Mouse (Mus musculus) intestine, postnatal 0 days (tissue): ENCODE results near the gene Rbm7. TPM values are rescaled to one million over a fixed set of nuclear protein-coding genes. Genes with fewer than 3 reads are reported as not detected.
"Not testable (repeated sequence)": the region's sequence is repeated elsewhere in the genome, so short reads cannot be mapped to it uniquely, and the experiment has no call there.

Experiments used
- ATAC-seq: fragments of 200-750 bp; cut with Nextera tagmentation; 2 replicates; pipeline ENCODE4 v1.8.0; 2017; ENCODE audit warnings: mild to moderate bottlenecking, moderate TSS enrichment, moderate library complexity
- H3K27ac ChIP-seq: fragments of 300-500 bp; sonication (generic); 2 replicates; pipeline ENCODE4 v1.5.1; 2014; ENCODE audit warnings: mild to moderate bottlenecking, low read depth, low read length, moderate library complexity
- H3K27me3 ChIP-seq: fragments of 300-500 bp; sonication (generic); replicated peaks from 2 replicates; pipeline ENCODE4 v1.6.1; 2014; ENCODE audit warnings: low read length, mixed read lengths; ENCODE audit not compliant: control insufficient read depth, insufficient read depth
- H3K36me3 ChIP-seq: fragments of 300-500 bp; sonication (generic); 2 replicates; pipeline ENCODE4 v1.6.1; 2014; ENCODE audit warnings: mild to moderate bottlenecking, moderate library complexity; ENCODE audit not compliant: control insufficient read depth, insufficient read depth
- H3K4me1 ChIP-seq: fragments of 300-500 bp; sonication (generic); replicated peaks from 2 replicates; pipeline ENCODE4 v1.6.1; 2014; ENCODE audit warnings: antibody characterized with exemption, low read length, mixed read lengths; ENCODE audit not compliant: control insufficient read depth, insufficient read depth
- H3K4me2 ChIP-seq: fragments of 300-500 bp; sonication (generic); replicated peaks from 2 replicates; pipeline ENCODE4 v1.6.1; 2014; ENCODE audit warnings: low read depth, mild to moderate bottlenecking, moderate library complexity
- H3K4me3 ChIP-seq: fragments of 300-500 bp; sonication (generic); 2 replicates; pipeline ENCODE4 v1.5.1; 2014; ENCODE audit warnings: low read depth, low read length
- H3K9ac ChIP-seq: fragments of 300-500 bp; sonication (generic); 2 replicates; pipeline ENCODE4 v1.6.1; 2014; ENCODE audit warnings: mild to moderate bottlenecking, low read depth, low read length
- H3K9me3 ChIP-seq: fragments of 300-500 bp; sonication (generic); 2 replicates; pipeline ENCODE4 v1.6.1; 2016; ENCODE audit warnings: mixed run types; ENCODE audit not compliant: control insufficient read depth
- CTCF ChIP-seq: sonication (generic); IDR thresholded peaks from 2 replicates; pipeline ENCODE4 v1.5.1; 2016; ENCODE audit warnings: low read depth, mild to moderate bottlenecking, control low read depth, antibody characterized with exemption, moderate library complexity
- WGBS: fragments of 180-500 bp; shearing (Covaris S2); extraction: QIAGEN DNeasy Blood & Tissue Kit; methylation state at CpG from one replicate; pipeline ENCODE4 v1.1.7; 2014; 5-methylcytosine and 5-hydroxymethylcytosine counted together
- polyA plus RNA-seq: library from polyadenylated mRNA; unstranded; fragments of >200 nt; fragmentation: Nextera tagmentation; extraction: Ambion mirVana; gene quantifications from 2 replicates; pipeline ENCODE4 v1.2.1, GENCODE M21; 2015

The Rbm7 gene
- polyA plus RNA-seq, 1 experiment from 2014 or later: 74.0 TPM

- no peaks in the 10 kb centered on the region for H3K4me1 ChIP-seq
- H3K4me2 ChIP-seq: no peak overlapping the region
- no peak overlapping the region for H3K4me3 ChIP-seq
- TF ChIP-seq CTCF: no peak
- H3K9ac ChIP-seq: no peak overlapping the region
- no peaks in the 10 kb centered on the region for H3K27me3 ChIP-seq
- 78% methylated on average over 10 of the region's 10 CpGs for WGBS
- H3K27ac ChIP-seq: no peak overlapping the region
- no peak for ATAC-seq
- peaks cover 14% of the 10 kb centered on the region for H3K36me3 ChIP-seq
- no peaks in the 10 kb centered on the region for H3K9me3 ChIP-seq
Observed at GRCm38 (mm10) chr9:48476236-48477165, 18.6 kb downstream of the Rbm7 start.

DNA sequence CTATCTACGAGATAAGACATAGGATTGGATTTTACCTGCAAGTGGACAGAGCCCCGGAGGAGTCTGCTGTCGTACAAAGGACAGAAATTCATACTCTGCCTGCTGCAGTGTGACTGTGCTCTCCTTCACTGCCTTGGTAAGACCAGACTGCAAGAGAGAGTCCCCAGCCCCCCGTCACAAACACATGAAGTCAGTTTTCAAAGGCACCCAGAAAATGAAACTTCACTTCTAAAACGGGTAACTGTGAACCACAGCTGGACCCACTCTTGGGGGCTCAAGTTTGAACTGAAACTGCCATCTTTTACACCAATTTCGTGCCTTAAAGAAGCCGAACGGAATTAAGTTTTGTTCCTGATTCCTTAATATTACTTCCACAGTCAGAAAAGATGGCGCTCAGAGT is 20.7 kb downstream of the Rbm7 start:
- Histone ChIP-seq H3K9me3 (no peaks in the 10 kb centered on the region), H3K4me3 (no peak overlapping the region), H3K4me1 (no peaks in the 10 kb centered on the region), H3K36me3 (peaks cover 24% of the 10 kb centered on the region), H3K27ac (no peak overlapping the region), H3K27me3 (no peaks in the 10 kb centered on the region), H3K9ac (no peak overlapping the region), H3K4me2 (no peak overlapping the region)
- 93% methylated on average over 9 of the region's 9 CpGs for WGBS
- TF ChIP-seq CTCF: no peak
- ATAC-seq: no peak

GRCm38 (mm10) chr9:48473131-48473530 is 22.0 kb downstream of the Rbm7 start:
- Histone ChIP-seq H3K4me3 (no peak overlapping the region), H3K27me3 (no peaks in the 10 kb centered on the region), H3K4me2 (no peak overlapping the region), H3K4me1 (no peaks in the 10 kb centered on the region), H3K36me3 (peaks cover 29% of the 10 kb centered on the region), H3K9me3 (no peaks in the 10 kb centered on the region), H3K27ac (no peak overlapping the region), H3K9ac (no peak overlapping the region)
- ATAC-seq: no peak
- no peak for TF ChIP-seq CTCF
- WGBS: 93% methylated on average over 12 of the region's 12 CpGs

DNA sequence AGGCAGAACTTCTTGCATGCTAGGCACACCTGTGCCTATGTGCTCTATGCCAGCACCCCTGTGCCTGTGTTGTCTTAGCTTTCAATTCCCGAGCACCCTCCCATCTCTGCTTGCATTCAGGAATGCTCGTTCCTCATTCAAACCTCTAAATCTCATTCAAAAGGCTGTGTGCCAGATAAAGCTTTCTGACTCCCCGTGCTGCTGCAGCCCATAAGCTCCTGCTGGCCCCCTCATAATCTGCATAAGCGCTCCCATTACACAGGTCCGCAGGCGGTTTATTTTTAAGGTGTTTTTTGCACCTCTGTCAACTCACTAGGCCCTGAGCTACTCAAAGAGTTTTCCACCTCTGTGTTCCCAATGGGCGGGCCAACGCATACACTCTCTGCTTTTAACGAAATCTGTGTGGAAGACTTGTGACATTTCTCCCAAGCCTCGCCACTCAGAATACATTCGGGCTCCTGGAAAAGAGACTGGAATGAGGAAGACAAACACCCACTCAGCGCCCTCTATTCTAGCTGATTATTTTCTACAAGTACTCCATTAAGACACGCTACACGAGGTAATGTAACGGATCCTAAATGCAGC is 22.6 kb downstream of the Rbm7 start:
- Histone ChIP-seq H3K9ac (no peak overlapping the region), H3K4me1 (no peaks in the 10 kb centered on the region), H3K36me3 (peaks cover 29% of the 10 kb centered on the region), H3K9me3 (no peaks in the 10 kb centered on the region), H3K4me3 (no peak overlapping the region), H3K27me3 (no peaks in the 10 kb centered on the region), H3K4me2 (no peak overlapping the region), H3K27ac (no peak overlapping the region)
- TF ChIP-seq CTCF: no peak
- 90% methylated on average over 15 of the region's 15 CpGs for WGBS
- ATAC-seq: no peak

- H3K4me3 ChIP-seq, H3K27me3 ChIP-seq, H3K27ac ChIP-seq, H3K9me3 ChIP-seq, ATAC-seq, H3K4me2 ChIP-seq, H3K9ac ChIP-seq, H3K4me1 ChIP-seq: not testable (repeated sequence)
- peaks cover 20% of the 10 kb centered on the region for H3K36me3 ChIP-seq
- WGBS: 94% methylated on average over 5 of the region's 5 CpGs
Observed at GRCm38 (mm10) chr9:48467471-48467870, 27.6 kb downstream of the Rbm7 start.

GRCm38 (mm10) chr9:48466804-48467203 is 28.3 kb downstream of the Rbm7 start:
- Histone ChIP-seq H3K4me3 (no peak overlapping the region), H3K27ac (no peak overlapping the region), H3K36me3 (peaks cover 17% of the 10 kb centered on the region), H3K4me1 (no peaks in the 10 kb centered on the region), H3K9ac (no peak overlapping the region), H3K27me3 (no peaks in the 10 kb centered on the region), H3K9me3 (no peaks in the 10 kb centered on the region), H3K4me2 (no peak overlapping the region)
- WGBS: 69% methylated on average over 3 of the region's 3 CpGs
- ATAC-seq: no peak
- TF ChIP-seq CTCF: peak; percentile 93
